Mouse (Mus musculus) adrenal gland, adult 18-20 months (tissue): Measurements from ENCODE around the gene Ppp1r14d. TPM values are rescaled to one million over a fixed set of nuclear protein-coding genes. Genes with fewer than 3 reads are reported as not detected.
A peak's percentile ranks its signal among the peaks of the same experiment; 100 is the strongest.

Experiments used
- DNase-seq, 2 experiments: peaks; one replicate each; pipeline ENCODE4 v3.0.0; 2021 to 2022; ENCODE audit warnings: low spot score in 2 of 2
- total RNA-seq, 2 experiments: library from RNA; stranded (reverse); gene quantifications; 1 replicate in 1 of 2; 2 replicates in 1 of 2; pipeline ENCODE4 v1.2.3; 2021

Gene Ppp1r14d
- total RNA-seq, 2 experiments from 2014 or later = not detected

DNA sequence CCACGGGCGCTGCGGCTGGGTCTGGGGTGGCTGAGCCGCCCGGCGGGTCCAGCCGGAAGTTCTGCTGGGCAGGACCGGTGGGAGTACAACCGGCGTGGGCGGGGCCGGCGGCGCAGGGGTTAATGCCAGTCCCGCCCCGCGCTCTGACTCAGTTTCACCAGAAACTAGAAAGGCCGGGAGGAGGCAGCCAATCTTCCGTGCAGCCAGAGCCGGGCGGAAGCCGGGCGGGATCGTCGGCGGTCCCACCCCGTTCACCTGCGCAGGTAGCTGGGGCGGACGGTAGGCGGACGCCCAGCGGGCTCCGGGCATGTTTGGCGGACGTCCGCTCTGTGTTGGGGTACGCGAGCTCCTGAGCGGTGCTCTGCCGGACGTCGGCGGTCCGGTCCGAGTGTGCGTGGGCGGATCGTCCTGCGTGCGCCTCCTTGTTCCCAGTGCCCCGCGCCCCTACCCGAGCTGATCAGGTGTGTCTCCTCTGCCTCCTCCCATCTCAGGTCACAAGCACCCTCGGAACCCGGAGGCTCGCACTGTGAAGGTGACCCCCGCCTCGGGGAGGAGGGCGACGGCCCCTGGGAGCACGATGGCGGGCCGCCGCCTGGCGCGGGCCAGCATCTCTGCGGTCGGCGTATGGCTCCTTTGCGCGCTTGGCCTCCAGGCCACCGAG, 7.6 kb upstream of the Ppp1r14d start, which contains the start of gene Spint1:
Gene Spint1 (plus strand): TSS at position 153 of the 661 bp plus-strand sequence.
- peak in 1 of 2 experiments; percentile 30 for DNase-seq

DNA sequence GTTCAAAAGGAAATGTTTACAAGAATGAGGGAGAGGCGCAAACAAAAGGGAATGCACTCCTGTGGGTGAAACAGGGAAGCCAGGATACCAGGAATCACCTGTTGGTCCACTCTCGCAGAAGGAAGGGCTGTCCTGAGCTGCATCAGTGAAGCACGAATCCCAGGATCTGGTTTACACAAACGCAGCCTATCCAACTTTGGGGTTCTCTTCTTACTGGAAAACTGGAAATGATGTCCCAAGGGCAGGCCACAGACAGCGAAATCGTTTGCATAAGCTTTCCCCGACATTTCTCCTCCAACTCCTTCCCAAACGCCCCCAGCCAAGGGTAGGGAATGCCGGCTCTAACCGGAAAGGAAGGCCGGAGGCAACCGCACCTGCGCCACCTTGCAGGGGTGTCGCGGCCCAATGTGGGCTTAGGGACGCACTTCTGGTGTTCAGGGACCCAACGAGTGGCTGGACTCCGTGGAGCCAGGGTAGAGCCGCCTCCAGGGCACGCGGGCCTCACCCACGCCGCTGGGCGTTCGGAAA, 7.0 kb upstream of the Ppp1r14d start:
- no peak for DNase-seq

- no peak for DNase-seq
Observed at GRCm38 (mm10) chr2:119209176-119209507, 20.6 kb downstream of the Ppp1r14d start.

DNA sequence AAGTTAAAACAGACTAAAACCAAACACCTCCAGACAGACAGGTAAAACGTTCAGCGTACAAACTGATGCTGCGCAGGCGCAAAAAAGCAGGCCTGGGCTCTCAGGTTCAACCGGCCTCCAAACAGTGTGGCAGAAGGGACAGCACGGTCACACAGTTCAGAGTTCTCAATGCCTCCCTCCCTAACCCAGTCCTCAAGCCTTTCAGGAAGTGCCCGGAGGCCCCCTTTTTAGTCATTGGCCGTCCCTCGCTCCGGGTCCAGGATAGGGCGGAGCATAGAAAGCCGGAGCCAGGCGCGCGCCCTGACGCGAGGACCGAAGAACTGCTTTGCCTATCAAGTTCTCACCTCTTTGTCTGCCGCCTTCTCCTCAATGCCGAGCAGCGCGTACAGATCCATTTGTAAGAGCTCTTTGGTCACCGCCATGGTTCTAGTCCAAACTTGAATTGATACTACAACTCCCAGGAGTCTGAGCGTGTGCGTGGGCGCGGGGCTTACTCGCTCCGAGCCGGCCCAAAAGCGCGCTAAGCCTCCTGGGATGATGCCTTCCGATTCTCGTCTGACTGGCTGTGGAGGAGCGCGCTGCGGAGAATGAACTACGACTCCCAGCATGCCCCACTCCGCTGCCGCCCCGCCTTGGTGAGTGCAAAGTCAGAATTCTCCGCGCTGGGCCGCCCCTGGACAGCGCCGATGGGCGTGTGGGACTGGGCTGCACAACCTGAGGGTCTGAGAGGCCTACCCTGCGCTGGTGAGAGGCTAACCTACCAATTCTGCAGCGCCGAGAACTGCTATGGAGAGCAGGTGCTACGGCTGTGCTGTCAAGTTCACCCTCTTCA, 21.1 kb downstream of the Ppp1r14d start, which contains the start of the genes Zfyve19 and Dnajc17:
Gene Zfyve19 (plus strand): TSS at position 274 of the 832 bp plus-strand sequence.
Gene Dnajc17 (minus strand): TSS at position 452 of the 832 bp plus-strand sequence.
- DNase-seq = peak; percentile 84 to 88

- no peak for DNase-seq
Observed at GRCm38 (mm10) chr2:119207961-119208343, 21.8 kb downstream of the Ppp1r14d start.

GRCm38 (mm10) chr2:119203871-119204460, 25.7 kb downstream of the Ppp1r14d start:
- no peak for DNase-seq

DNA sequence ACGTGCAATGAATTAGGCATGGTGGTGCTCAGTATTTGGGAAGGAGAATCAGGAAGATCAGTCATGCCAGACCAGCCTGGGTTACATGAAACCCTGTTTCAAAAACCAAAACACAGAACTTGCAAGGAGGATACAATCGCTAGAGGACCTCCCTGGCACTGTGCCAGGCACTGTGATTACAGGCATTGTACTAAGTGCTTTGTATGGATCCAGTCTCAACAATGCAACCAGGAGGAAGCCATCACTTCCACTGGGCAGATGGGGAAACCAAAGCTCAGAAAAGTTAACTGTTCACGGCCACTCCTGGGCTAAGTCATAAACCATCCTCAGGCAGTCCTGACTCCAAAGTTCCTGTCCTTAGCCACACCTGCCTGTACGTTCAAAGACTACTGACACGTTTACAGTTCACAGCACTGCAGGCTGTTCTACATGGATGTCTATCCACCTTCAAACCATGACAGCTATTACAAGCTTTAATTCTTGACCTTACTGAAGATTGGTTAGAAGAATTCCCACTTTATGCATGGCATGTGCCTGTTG, 26.7 kb downstream of the Ppp1r14d start:
- DNase-seq = peak in 1 of 2 experiments; percentile 39

- DNase-seq = no peak
Observed at GRCm38 (mm10) chr2:119198934-119199333, 30.8 kb downstream of the Ppp1r14d start.

- DNase-seq = no peak
Observed at GRCm38 (mm10) chr2:119198049-119198448, 31.7 kb downstream of the Ppp1r14d start.

DNA sequence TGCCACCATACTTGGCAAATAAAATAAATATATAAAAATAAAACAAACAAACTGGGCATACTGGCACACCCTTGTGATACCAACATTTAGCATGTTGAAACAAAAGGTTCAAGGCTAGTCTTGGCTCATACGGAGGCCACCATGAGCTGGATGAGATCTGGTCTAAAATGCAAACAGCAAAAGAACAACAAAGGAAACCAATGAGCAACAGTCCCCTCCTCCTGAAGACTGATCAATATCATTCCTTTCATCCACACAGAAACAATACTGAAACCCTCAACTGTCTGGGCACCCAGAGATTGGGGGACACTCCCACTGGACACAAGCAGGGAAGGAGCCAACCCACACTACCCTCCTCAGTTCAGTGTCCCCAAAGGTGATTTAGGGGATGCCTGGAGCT, 32.2 kb downstream of the Ppp1r14d start:
- no peak for DNase-seq

DNA sequence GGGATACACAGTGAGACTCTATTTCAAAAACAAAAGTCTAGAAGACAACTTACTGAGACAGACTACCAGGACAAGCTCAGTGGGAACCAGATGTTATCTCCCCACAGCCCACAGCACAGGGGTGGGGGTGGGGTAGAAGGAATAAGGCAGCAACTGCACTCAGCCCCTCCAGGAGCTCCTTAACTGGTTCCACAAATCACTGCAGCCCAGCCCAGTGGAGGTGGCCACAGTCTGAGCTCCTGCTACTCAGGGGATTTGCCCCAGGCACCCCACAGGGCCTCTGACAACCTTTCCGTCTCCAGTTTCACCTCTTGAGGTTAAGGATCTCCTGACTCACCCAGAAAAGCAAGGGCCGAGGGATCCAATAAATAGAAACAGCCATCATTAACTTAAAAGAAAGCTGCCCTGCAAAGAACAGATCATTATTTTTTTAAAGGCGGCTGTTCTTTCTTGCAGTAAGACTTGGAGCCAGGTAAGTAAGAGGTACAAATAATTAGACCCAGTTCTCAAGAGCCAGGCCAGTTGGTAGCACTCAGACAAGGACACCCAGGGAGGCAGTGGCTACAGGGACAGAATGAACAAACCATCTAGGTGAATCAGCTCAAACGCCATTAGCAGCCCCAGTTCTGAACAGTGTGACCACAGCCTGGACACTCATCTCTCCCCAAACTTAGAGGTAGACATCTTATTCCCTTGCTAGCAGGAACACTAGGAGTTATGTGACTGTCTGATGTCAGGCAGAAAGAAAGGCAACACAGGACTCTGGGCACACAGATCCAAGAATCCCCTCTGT, 33.2 kb downstream of the Ppp1r14d start:
- DNase-seq = no peak

DNA sequence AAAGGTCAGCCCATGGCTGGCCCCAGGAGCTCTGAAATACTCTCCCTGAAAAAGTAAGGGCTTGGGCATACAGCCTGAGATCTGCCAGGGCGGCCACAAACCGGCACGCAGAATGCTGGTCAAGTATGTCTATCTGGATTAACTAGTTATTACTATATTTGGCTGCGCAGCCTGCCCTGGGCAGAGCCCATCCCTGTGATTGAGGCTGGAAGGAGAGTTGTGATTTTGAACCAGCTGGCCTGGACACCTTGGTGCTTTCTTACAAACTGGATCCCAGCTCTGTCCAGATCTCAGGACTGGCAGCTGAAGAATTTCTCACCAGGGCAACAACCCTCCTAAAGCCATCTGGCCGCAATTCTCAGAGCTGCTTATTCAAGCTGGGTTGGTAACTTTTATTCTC, 35.6 kb downstream of the Ppp1r14d start:
- no peak for DNase-seq

- DNase-seq = no peak
Observed at GRCm38 (mm10) chr2:119190969-119191368, 38.7 kb downstream of the Ppp1r14d start.

GRCm38 (mm10) chr2:119189029-119189710, 40.5 kb downstream of the Ppp1r14d start:
- DNase-seq = peak; percentile 87 to 91

GRCm38 (mm10) chr2:119182914-119183313, 46.8 kb downstream of the Ppp1r14d start:
- DNase-seq = no peak

- DNase-seq = no peak
Observed at GRCm38 (mm10) chr2:119177384-119177939, 52.2 kb downstream of the Ppp1r14d start.

DNA sequence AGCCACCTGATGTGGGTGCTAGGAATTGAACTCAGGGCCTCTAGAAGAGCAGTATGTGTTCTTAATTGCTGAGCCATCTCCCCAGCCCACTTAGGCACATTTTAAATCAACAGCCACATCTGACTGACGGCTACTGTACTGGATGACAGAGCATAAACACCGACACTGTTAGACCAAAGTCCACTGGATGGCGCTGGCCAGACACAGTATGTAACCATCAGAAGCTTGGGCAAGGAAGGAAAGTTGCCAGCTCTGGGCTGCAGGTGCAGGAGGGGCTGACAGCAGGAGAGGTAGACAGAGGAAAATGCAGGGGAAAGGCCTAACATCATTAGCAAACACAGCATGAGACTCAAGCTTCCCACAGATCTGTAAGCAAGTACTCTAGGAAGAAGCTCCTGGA, 52.9 kb downstream of the Ppp1r14d start:
- no peak for DNase-seq

GRCm38 (mm10) chr2:119175614-119176013, 54.1 kb downstream of the Ppp1r14d start:
- DNase-seq = no peak

GRCm38 (mm10) chr2:119174866-119175265, 54.8 kb downstream of the Ppp1r14d start:
- no peak for DNase-seq
